Mouse (Mus musculus): ENCODE measurements around the gene Barhl2. TPM values are rescaled to one million over a fixed set of nuclear protein-coding genes. Genes with fewer than 3 reads are reported as not detected.

Barhl2 gene
- polyA plus RNA-seq, 1 experiment = not detected

DNA sequence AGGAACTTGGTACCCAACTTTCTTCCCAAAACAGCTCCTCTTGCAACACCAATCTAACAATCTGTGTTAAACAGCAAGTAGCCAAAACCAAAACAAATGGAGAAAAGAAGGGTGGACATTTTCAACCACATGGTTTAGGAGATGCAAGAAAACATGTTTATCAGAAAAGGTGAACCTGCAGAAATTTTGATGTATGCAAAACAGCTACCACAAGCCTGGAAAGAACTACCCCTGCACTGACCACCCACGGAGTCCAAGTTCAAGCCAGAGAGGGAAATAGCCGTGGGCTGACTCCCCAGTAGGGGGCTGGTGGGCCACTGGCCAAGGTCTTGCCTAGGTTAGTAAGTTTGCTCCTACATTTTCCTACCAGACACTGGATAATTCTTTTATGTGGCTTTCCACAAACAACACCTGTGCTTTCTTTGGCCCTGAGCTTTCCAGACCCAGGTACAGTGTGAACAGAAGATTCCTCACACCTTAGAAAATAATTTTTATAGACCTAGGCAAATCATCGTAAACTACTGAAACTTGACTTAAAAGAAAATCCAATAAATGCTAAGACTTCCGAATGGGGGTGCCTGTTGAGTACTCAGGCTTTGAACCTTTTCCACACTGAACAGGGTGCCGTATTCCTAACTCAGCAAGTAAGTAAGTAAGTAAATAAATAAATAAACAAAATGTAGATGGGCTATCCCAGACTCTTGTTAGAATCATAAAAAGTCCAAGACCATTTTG is 7.4 kb downstream of the Barhl2 start:
- no peak overlapping the region for H3K4me3 ChIP-seq (ENCODE audit: low read depth, low read length)
- no peaks in the 10 kb centered on the region for H3K36me3 ChIP-seq (ENCODE audit: control insufficient read depth, insufficient read depth, low read length)
- no peak overlapping the region for H3K27ac ChIP-seq (ENCODE audit: insufficient read depth, low read depth, low read length)
- H3K27me3 ChIP-seq (ENCODE audit: control insufficient read depth, insufficient read depth, low read length) = peaks cover 75% of the 10 kb centered on the region
- H3K4me1 ChIP-seq (ENCODE audit: control insufficient read depth, insufficient read depth, insufficient read length, low read length) = peaks cover 4% of the 10 kb centered on the region
- WGBS = 28% methylated on average over 5 of the region's 5 CpGs
- TF ChIP-seq POLR2A (IDR thresholded peaks at IDR 0.05; ENCODE audit: low read depth, low read length) = no peak
- TF ChIP-seq CTCF (IDR thresholded peaks at IDR 0.05; ENCODE audit: extremely low read depth, insufficient read length, insufficient replicate concordance, low read depth, low read length) = no peak

DNA sequence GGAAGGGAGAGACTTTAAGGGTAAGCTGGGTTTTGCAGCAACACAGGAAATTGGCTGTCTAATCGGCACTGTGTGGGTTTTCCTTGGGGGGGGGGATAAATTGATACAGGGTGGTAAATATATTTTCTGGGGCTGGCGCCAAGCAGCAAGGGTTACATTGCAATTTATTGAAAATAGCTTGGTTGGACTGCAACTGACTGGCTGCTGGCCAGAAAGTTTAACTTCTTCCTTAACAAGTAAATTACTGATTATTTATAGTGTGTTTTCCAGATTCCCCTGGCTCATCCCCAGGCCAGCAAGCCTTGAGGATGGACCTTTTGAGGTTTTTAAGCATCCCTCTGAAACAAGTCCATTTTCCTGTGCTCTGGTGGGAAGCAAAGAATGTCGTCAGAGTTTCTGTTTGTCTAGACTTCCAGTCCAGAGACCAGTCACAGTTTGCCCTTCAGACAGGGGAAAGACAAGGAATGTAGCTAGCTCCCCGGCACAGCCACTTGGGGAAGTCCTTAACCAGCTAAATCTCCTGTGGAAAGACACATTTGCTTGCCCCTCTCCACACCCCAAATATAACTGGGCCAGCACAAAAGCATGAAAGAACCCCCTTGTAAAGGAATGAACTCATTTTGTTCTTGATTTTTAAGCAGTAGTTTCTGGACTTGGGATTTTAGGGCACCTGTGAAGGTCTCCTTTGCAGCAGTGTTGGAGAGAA is 8.1 kb downstream of the Barhl2 start:
- Histone ChIP-seq H3K27me3 (ENCODE audit: control insufficient read depth, insufficient read depth, low read length) (peaks cover 69% of the 10 kb centered on the region), H3K27ac (ENCODE audit: insufficient read depth, low read depth, low read length) (no peak overlapping the region), H3K4me1 (ENCODE audit: control insufficient read depth, insufficient read depth, insufficient read length, low read length) (peaks cover 4% of the 10 kb centered on the region), H3K36me3 (ENCODE audit: control insufficient read depth, insufficient read depth, low read length) (no peaks in the 10 kb centered on the region), H3K4me3 (ENCODE audit: low read depth, low read length) (no peak overlapping the region)
- WGBS = 17% methylated on average over 4 of the region's 4 CpGs
- TF ChIP-seq POLR2A (IDR thresholded peaks at IDR 0.05; ENCODE audit: low read depth, low read length) (no peak), CTCF (IDR thresholded peaks at IDR 0.05; ENCODE audit: extremely low read depth, insufficient read length, insufficient replicate concordance, low read depth, low read length) (no peak)

DNA sequence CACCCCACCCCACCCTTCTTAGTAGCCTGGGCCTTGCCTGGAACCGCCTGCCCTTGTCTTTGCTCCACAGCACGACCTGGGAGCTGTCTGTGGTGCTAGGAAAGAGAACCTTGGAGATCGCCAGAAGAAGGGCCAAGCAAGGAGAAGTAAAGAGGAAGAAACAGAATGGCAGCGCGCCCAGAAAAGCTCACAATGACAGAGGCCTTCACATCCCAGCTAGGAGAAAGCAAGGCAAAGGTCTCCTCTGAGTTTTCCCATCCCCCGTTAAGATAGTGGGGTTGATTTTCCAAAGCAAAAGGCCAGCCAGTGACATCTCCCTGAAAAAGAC is 9.2 kb downstream of the Barhl2 start:
- Histone ChIP-seq H3K27ac (ENCODE audit: insufficient read depth, low read depth, low read length) (no peak overlapping the region), H3K4me1 (ENCODE audit: control insufficient read depth, insufficient read depth, insufficient read length, low read length) (peaks cover 4% of the 10 kb centered on the region), H3K4me3 (ENCODE audit: low read depth, low read length) (no peak overlapping the region), H3K27me3 (ENCODE audit: control insufficient read depth, insufficient read depth, low read length) (peaks cover 58% of the 10 kb centered on the region), H3K36me3 (ENCODE audit: control insufficient read depth, insufficient read depth, low read length) (no peaks in the 10 kb centered on the region)
- whole genome bisulfite sequencing = 3% methylated on average over 6 of the region's 6 CpGs
- TF ChIP-seq CTCF (IDR thresholded peaks at IDR 0.05; ENCODE audit: extremely low read depth, insufficient read length, insufficient replicate concordance, low read depth, low read length) (no peak), POLR2A (IDR thresholded peaks at IDR 0.05; ENCODE audit: low read depth, low read length) (no peak)

DNA sequence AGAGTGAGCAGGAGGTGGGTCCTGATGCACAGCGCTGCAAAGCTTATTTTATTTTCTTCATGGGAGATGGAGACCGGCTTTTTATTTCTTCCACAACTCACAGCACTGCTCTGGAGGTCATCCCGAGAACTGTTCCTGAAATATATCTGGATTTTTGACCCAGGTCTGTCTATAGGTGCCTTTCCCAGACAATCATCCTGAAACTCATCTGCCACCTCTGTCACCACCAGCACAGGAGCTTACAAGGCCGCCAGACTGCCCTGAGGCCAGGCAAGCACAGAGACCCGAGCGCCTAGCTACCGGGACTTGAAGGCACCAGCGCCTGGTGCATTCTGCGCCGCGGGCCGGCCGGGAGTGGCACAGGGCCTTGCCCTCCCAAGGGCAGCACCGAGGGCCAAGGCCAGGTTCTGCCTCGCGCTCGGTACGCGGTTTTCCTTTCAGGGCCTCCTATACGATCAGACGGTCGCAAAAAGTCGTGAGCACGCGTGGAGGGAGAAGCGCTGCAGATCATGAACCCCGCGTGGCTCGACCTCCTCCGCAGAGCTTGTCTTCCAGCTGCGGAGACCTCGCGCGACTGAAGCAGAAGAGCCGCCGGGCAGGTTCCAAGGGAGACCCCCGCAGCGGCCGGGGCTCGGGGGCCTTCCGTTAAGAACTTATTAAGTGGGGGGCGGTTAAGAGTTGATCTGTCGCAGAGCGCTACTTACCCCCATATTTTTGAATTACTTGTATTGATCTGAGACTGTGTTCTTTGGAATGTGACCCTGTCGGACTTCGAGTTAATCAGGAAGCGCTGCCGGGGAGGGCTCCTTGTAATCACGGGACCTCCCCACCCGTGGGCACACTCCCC is 9.8 kb downstream of the Barhl2 start:
- Histone ChIP-seq H3K27ac (ENCODE audit: insufficient read depth, low read depth, low read length) (no peak overlapping the region), H3K36me3 (ENCODE audit: control insufficient read depth, insufficient read depth, low read length) (no peaks in the 10 kb centered on the region), H3K4me1 (ENCODE audit: control insufficient read depth, insufficient read depth, insufficient read length, low read length) (peaks cover under 1% of the 10 kb centered on the region; the same call in 1 of the 2 replicates), H3K27me3 (ENCODE audit: control insufficient read depth, insufficient read depth, low read length) (peaks cover 52% of the 10 kb centered on the region), H3K4me3 (ENCODE audit: low read depth, low read length) (no peak overlapping the region)
- WGBS = 10% methylated on average over 50 of the region's 50 CpGs
- TF ChIP-seq CTCF (IDR thresholded peaks at IDR 0.05; ENCODE audit: extremely low read depth, insufficient read length, insufficient replicate concordance, low read depth, low read length) (no peak), POLR2A (IDR thresholded peaks at IDR 0.05; ENCODE audit: low read depth, low read length) (no peak)

DNA sequence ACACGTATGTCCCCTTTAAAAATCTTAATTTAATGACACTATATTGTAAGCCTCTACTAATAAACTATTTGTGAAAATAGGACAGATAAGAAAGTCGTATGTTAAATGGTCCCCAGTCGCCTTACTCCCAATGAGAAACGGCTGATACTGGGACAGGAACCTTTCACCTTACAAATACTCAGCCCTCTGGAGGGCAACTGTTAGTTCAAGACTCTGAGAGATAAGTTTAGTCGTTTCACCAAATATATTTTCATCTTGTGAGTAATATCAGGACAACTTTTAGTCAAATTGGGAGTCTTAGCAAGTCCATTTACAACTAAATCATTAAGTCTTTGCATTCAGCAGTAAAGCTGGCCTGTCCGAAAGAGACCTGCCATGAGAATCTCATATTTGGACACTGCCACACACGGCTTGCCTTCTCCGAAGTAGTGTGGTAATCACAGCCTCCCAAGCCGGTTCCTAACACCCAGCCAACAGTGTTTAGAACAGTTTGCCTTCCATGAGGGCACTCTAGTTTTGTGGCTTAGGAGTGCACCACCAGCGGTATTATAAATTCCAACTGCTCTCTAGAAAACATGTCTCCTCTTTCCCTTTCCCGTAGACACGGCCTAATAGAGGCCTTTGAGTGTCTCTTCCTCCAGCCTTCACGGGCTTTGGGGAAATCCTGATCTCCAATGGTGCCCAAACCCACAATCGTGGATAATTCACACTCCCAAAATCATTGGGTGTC is 10.7 kb downstream of the Barhl2 start:
- Histone ChIP-seq H3K27ac (ENCODE audit: insufficient read depth, low read depth, low read length) (no peak overlapping the region), H3K36me3 (ENCODE audit: control insufficient read depth, insufficient read depth, low read length) (no peaks in the 10 kb centered on the region), H3K4me1 (ENCODE audit: control insufficient read depth, insufficient read depth, insufficient read length, low read length) (no peaks in the 10 kb centered on the region), H3K27me3 (ENCODE audit: control insufficient read depth, insufficient read depth, low read length) (peaks cover 46% of the 10 kb centered on the region), H3K4me3 (ENCODE audit: low read depth, low read length) (no peak overlapping the region)
- 49% methylated on average over 14 of the region's 14 CpGs for WGBS
- TF ChIP-seq POLR2A (IDR thresholded peaks at IDR 0.05; ENCODE audit: low read depth, low read length) (no peak), CTCF (IDR thresholded peaks at IDR 0.05; ENCODE audit: extremely low read depth, insufficient read length, insufficient replicate concordance, low read depth, low read length) (no peak)

DNA sequence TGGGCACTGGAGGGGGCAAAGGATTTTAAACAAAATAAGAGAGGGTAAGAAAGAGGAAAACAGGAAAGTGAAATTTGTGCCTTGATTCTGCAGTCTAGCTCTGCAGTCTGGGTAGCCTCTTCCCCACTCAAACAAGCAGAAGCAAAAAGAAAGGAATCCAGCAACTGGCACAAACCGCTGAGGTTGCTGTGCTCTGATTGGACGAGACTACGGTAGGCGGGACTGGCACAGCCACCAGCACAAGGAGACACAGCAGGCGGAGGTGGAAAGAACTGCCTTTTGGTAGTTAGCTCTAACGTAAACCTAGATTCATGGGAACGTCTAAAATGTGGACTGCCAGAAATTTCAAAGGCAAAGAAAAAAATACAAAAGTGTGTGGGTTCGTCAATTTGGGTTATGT is 11.4 kb downstream of the Barhl2 start:
- H3K36me3 ChIP-seq (ENCODE audit: control insufficient read depth, insufficient read depth, low read length) = no peaks in the 10 kb centered on the region
- WGBS = 6% methylated on average over 8 of the region's 8 CpGs
- H3K4me3 ChIP-seq (ENCODE audit: low read depth, low read length) = no peak overlapping the region
- no peak overlapping the region for H3K27ac ChIP-seq (ENCODE audit: insufficient read depth, low read depth, low read length)
- H3K4me1 ChIP-seq (ENCODE audit: control insufficient read depth, insufficient read depth, insufficient read length, low read length) = no peaks in the 10 kb centered on the region
- TF ChIP-seq CTCF (IDR thresholded peaks at IDR 0.05; ENCODE audit: extremely low read depth, insufficient read length, insufficient replicate concordance, low read depth, low read length) (no peak), POLR2A (IDR thresholded peaks at IDR 0.05; ENCODE audit: low read depth, low read length) (no peak)
- peaks cover 42% of the 10 kb centered on the region for H3K27me3 ChIP-seq (ENCODE audit: control insufficient read depth, insufficient read depth, low read length)

Measured in small intestine, adult 2 months (tissue).